Mouse (Mus musculus) kidney, embryonic 14.5 days (tissue): ENCODE measurements around the gene Nrxn2. TPM values are rescaled to one million over a fixed set of nuclear protein-coding genes. Genes with fewer than 3 reads are reported as not detected.

Source experiments
- ATAC-seq: fragments of 200-750 bp; cut with Nextera tagmentation; 2 replicates; pipeline ENCODE4 v1.8.0; 2017; ENCODE audit warnings: moderate number of reproducible peaks, mild to moderate bottlenecking, moderate TSS enrichment, moderate library complexity; ENCODE audit not compliant: low FRiP score, low TSS enrichment
- H3K27ac ChIP-seq: fragments of 300-500 bp; sonication (generic); 2 replicates; pipeline ENCODE4 v1.5.1; 2014; ENCODE audit warnings: low read depth, mild to moderate bottlenecking, low read length, moderate library complexity, mixed read lengths
- H3K27me3 ChIP-seq: fragments of 300-500 bp; sonication (generic); 2 replicates; pipeline ENCODE4 v1.6.1; 2014; ENCODE audit warnings: mild to moderate bottlenecking, low read length; ENCODE audit not compliant: control insufficient read depth, insufficient read depth
- H3K36me3 ChIP-seq: fragments of 300-500 bp; sonication (generic); 2 replicates; pipeline ENCODE4 v1.6.1; 2014; ENCODE audit warnings: low read length, mixed read lengths; ENCODE audit not compliant: control insufficient read depth, insufficient read depth
- H3K4me1 ChIP-seq: fragments of 300-500 bp; sonication (generic); 2 replicates; pipeline ENCODE4 v1.6.1; 2014; ENCODE audit warnings: low read length, mixed read lengths; ENCODE audit not compliant: control insufficient read depth, insufficient read depth
- H3K4me2 ChIP-seq: fragments of 300-500 bp; sonication (generic); replicated peaks from 2 replicates; pipeline ENCODE4 v1.6.1; 2014; ENCODE audit warnings: low read depth, mild to moderate bottlenecking, low read length
- H3K4me3 ChIP-seq: fragments of 300-500 bp; sonication (generic); 2 replicates; pipeline ENCODE4 v1.5.1; 2014; ENCODE audit warnings: mild to moderate bottlenecking, low read length
- H3K9ac ChIP-seq: fragments of 300-500 bp; sonication (generic); 2 replicates; pipeline ENCODE4 v1.6.1; 2014; ENCODE audit warnings: low read depth, mild to moderate bottlenecking, low read length, moderate library complexity
- H3K9me3 ChIP-seq: fragments of 300-500 bp; sonication (generic); 2 replicates; pipeline ENCODE4 v1.6.1; 2016; ENCODE audit warnings: low read length; ENCODE audit not compliant: control insufficient read depth
- WGBS: fragments of 180-500 bp; shearing (Covaris S2); extraction: QIAGEN DNeasy Blood & Tissue Kit; methylation state at CpG from one replicate; pipeline ENCODE4 v1.1.7; 2014; 5-methylcytosine and 5-hydroxymethylcytosine counted together
- polyA plus RNA-seq: library from polyadenylated mRNA; unstranded; fragments of >200 nt; fragmentation: Nextera tagmentation; extraction: Ambion mirVana; gene quantifications from 2 replicates; pipeline ENCODE4 v1.2.1, GENCODE M21; 2014

The Nrxn2 gene
- polyA plus RNA-seq, 1 experiment from 2014 or later = 5.4 TPM

DNA sequence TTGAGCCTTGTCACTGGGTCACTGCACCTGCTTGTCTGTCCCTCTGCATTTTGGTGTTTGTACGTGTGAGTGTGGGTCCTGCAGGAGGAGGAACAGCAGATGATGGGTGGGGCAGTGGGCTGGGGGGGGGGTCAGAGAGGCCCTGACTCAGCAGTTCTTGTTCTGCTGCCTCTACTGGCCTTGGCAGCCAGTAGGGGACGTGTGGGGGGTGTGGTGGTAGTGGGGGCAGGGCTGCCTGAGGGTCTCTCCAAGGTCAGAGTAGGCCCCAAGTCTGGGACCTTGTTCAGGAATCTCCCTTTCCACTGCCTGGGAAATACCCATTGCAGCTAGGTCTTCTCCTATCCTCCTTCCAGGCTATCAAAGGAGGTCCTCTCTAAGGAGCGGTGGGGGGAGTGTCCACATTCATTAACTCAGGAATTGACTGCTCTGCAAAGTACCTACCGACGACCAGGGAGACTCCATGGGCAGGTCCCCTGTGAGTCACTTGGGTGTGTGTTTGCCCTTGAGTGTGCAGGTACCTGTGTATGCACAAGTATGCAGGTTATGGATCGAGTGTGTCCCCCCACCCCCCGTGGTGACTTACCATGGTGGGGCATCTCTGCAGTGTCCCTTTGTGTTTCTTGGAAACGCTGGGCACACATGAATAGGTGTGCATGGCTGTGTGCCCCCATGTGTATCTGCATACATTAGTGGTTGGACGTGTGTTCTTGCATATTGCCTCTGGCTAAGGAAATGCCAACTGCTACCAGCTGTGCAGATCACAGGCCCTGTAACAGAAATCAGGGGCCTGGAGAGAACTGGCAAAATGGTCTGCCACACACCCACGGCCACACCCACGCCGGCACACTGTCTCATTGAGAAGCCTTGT is 1.4 kb upstream of the Nrxn2 start:
- H3K27ac ChIP-seq = no peak overlapping the region
- H3K4me1 ChIP-seq = 0 out of 2 replicates have a peak, but pooled peaks cover 17% of the 10 kb centered on the region
- H3K4me2 ChIP-seq = no peak overlapping the region
- no peaks in the 10 kb centered on the region for H3K36me3 ChIP-seq
- 60% methylated on average over 12 of the region's 12 CpGs for WGBS
- ATAC-seq = no peak
- H3K4me3 ChIP-seq = no peak overlapping the region
- H3K9me3 ChIP-seq = no peaks in the 10 kb centered on the region
- H3K9ac ChIP-seq = no peak overlapping the region
- peaks cover 38% of the 10 kb centered on the region for H3K27me3 ChIP-seq

DNA sequence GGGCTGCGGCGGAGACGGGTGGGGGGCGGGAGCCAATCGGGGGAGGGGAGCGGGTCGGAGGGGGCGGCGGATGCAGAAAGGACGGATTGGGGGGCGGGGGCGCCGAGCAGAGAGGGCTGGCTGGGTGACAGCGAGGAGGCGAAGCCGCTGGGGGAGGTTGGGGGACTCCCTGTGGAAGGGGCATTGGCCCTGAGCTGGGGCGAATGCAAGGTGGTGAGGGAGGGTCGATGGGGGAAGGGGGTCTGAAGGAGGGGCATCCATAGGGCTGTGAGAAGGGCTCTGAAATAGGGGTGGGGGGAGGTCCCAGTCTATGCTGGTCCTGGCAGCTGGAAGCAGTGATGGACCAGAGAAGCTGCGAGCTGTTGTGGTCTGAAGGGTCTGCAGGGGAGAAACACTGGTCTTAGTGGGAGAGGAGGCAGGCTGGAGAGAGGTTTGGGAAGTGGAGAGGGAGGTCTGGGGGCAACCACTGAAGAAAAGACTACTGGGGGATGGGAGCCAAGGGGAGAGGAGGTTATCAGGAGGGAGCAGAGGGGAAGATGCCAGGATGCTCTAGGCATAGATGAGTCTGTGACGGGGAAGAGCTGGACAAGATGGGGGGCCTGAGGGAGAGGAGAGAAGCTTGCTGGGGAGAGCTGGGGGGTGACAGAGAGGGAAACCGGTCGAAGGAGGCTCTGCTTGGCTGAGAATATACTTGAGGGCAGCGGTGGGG is 607 bp downstream of the Nrxn2 start:
- Histone ChIP-seq H3K4me1 (0 out of 2 replicates have a peak, but pooled peaks cover 17% of the 10 kb centered on the region), H3K9ac (no peak overlapping the region), H3K27ac (no peak overlapping the region), H3K36me3 (no peaks in the 10 kb centered on the region), H3K9me3 (no peaks in the 10 kb centered on the region), H3K27me3 (peaks cover 43% of the 10 kb centered on the region), H3K4me3 (peak overlapping the region; percentile 48; the same call in 1 of the 2 replicates), H3K4me2 (peak overlapping the region; percentile 97)
- 11% methylated on average over 20 of the region's 23 CpGs for WGBS
- no peak for ATAC-seq

DNA sequence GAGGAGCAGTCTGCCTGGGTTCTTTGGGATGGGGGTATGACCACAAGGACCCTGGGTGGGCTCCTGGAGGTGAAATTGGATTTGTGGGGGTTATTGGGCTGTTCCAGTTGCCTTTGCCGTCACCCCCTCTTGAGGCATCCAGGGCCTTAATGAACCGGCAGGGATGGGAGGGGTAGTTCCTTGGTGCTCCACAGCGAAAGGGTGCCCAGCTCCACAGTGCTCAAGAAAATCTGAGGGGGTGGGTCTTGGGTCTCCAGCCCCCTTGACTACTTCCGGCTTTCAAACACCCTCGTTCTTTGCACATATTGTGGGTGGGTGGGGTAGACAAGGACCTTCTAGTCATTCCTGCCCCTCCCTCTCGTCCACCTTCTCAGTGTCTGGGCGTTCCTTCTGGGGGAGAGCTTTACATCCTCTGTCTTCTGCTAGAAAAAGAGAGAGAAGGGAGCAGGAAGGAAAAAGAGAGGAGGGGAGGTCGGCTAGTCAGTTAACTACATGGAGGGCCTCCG is 1.3 kb downstream of the Nrxn2 start:
- no peak overlapping the region for H3K9ac ChIP-seq
- H3K4me1 ChIP-seq = 0 out of 2 replicates have a peak, but pooled peaks cover 17% of the 10 kb centered on the region
- H3K4me2 ChIP-seq = no peak overlapping the region
- H3K9me3 ChIP-seq = no peaks in the 10 kb centered on the region
- no peak for ATAC-seq
- no peak overlapping the region for H3K4me3 ChIP-seq
- WGBS = 51% methylated on average over 9 of the region's 9 CpGs
- H3K27ac ChIP-seq = no peak overlapping the region
- H3K36me3 ChIP-seq = no peaks in the 10 kb centered on the region
- H3K27me3 ChIP-seq = peaks cover 44% of the 10 kb centered on the region

DNA sequence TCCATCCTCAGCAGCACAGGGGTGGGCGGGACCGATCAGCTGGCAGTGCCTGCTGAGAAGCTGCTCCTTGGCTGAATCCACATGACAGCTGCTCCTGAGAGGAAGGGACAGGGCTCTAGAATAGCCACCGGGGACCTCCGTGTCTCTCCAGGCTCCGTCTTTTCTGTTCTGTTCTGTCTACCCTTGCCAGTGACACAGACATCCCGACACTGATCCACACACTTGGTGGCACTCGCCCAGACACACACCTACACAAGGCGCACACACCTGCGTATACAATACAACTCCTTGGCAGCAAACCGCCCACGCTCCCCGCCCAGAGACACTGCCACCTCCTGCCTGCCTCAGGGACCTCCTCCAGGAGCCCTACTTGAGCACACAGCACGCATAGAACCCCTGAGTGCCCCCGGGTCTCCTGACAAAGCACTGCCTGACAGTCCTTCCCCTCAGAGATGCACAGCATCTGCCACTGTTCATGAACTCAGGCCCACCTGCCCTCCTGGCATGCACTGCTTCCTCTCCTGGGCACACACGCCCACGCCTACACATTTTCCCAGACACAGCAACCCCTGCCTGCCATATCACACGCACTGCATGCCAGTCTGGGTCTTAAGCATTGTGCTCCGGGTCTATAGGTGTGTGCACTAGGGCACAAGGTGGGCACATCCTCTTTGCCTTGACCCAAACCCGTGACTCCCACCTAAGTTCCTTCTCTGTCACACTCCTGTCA is 2.1 kb downstream of the Nrxn2 start:
- Histone ChIP-seq H3K9ac (no peak overlapping the region), H3K27ac (no peak overlapping the region), H3K4me1 (0 out of 2 replicates have a peak, but pooled peaks cover 16% of the 10 kb centered on the region), H3K36me3 (no peaks in the 10 kb centered on the region), H3K27me3 (peaks cover 52% of the 10 kb centered on the region), H3K4me3 (no peak overlapping the region), H3K4me2 (no peak overlapping the region), H3K9me3 (no peaks in the 10 kb centered on the region)
- WGBS = 54% methylated on average over 19 of the region's 19 CpGs
- no peak for ATAC-seq

DNA sequence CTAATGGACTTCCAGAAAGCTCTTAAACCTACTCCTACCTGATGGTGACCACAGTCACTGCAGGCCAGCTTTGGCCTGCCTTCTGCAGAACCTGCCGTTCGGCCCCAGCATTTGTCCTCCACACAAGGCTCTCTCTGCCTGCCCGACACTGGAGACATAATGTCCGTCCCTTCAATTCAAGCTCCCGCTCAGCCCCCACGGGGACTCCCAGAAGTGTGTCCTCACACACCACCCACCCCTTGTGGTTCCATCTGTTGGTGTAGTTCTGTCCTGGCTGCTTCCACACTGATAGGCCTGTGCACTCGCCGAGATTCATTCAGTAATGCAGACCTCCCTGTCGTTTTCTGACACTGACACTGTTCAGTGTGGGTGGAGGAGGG is 2.7 kb downstream of the Nrxn2 start:
- Histone ChIP-seq H3K4me1 (0 out of 2 replicates have a peak, but pooled peaks cover 11% of the 10 kb centered on the region), H3K4me2 (no peak overlapping the region), H3K27ac (no peak overlapping the region), H3K27me3 (peaks cover 58% of the 10 kb centered on the region), H3K4me3 (no peak overlapping the region), H3K9ac (no peak overlapping the region), H3K36me3 (no peaks in the 10 kb centered on the region), H3K9me3 (no peaks in the 10 kb centered on the region)
- WGBS = 74% methylated on average over 9 of the region's 9 CpGs
- ATAC-seq = no peak

DNA sequence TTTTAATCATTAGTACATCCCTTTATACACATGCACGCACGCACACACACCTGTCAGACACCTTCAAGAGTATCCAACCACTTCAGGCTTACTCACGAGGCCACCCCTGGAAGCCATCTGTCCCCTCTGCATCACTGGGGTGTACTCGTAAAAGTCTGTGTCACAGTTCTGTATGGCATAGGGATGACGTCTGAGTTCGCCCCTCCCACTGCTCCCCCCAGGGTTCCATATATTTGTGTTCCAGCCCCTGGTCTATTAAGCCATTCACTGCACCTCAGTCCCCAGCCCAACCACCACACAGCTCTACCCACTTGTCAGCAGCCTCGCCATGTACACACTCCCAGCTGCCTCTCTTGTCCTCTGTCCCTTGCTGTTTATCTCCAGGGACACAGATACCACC is 3.5 kb downstream of the Nrxn2 start:
- no peak overlapping the region for H3K9ac ChIP-seq
- ATAC-seq = no peak
- no peak overlapping the region for H3K27ac ChIP-seq
- H3K4me2 ChIP-seq = no peak overlapping the region
- H3K4me1 ChIP-seq = 0 out of 2 replicates have a peak, but pooled peaks cover 11% of the 10 kb centered on the region
- H3K4me3 ChIP-seq = no peak overlapping the region
- H3K27me3 ChIP-seq = peaks cover 66% of the 10 kb centered on the region
- no peaks in the 10 kb centered on the region for H3K9me3 ChIP-seq
- H3K36me3 ChIP-seq = no peaks in the 10 kb centered on the region
- 75% methylated on average over 7 of the region's 7 CpGs for WGBS

DNA sequence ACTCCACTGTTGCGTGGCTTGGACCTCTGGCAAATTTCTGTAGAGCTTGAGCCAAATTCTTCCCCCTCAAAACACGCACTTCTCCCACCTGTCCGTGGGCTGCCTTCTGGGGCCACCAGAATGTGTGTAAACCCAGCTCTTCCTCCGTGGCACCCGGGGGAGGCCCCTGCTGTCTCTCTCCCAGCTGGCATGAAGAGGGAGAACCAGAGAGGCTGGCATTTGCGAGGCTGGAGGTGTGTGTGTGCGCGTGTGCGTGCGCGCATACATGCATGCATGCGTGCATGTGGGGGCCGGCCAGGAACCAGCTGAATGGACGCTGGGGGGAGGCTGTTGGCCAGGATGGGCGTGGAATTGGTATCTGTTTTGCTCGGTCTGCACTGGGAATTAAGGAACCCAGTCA is 4.7 kb downstream of the Nrxn2 start:
- no peak for ATAC-seq
- no peak overlapping the region for H3K9ac ChIP-seq
- H3K4me3 ChIP-seq = no peak overlapping the region
- no peaks in the 10 kb centered on the region for H3K9me3 ChIP-seq
- H3K27me3 ChIP-seq = peaks cover 76% of the 10 kb centered on the region
- H3K36me3 ChIP-seq = no peaks in the 10 kb centered on the region
- H3K27ac ChIP-seq = no peak overlapping the region
- H3K4me2 ChIP-seq = no peak overlapping the region
- 87% methylated on average over 16 of the region's 16 CpGs for WGBS
- peaks cover 14% of the 10 kb centered on the region for H3K4me1 ChIP-seq

DNA sequence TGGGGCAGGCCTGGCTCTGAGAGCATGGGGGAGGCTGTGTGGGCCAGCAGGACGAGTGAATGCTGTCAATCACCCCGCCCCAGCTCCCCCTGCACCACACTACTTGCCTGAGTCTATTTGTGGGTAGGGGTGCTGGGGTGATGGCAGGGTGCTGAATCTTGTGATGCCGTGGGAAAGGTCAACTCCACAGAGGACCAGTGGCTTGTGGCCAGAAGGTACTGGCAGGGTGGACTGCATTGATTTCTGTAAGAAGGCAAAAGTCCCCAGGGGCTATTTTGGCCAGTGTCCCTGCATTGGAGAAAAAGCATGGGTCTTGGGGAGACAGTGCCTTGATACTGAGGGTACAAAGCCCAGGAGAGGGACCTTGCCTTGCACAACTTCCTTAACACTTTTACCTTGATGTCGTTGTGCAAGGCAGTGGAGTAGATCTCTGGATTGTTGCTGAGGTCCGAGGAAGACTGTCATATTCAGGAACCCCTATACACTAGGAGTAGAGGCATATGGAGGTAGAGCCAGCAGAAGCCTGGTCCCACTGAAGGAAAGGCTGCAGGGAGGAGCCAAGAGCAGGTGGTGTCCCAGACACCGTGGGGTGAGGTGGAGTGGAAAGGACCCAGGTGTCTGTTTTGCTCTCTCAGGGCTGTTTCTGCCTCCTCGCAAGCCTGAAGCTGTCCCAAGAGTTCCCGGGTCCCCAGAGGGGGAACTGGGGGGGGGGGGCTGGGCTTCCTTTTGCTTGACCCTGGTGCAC is 5.8 kb downstream of the Nrxn2 start:
- ATAC-seq = no peak
- Histone ChIP-seq H3K27me3 (peaks cover 76% of the 10 kb centered on the region), H3K4me2 (no peak overlapping the region), H3K9me3 (no peaks in the 10 kb centered on the region), H3K9ac (no peak overlapping the region), H3K4me3 (no peak overlapping the region), H3K4me1 (peaks cover 14% of the 10 kb centered on the region), H3K36me3 (no peaks in the 10 kb centered on the region), H3K27ac (no peak overlapping the region)
- WGBS = 62% methylated on average over 7 of the region's 8 CpGs
